Mouse (Mus musculus) midbrain, embryonic 16.5 days (tissue): Measurements from ENCODE around the gene Gcdh. TPM values are rescaled to one million over a fixed set of nuclear protein-coding genes. Genes with fewer than 3 reads are reported as not detected.

Experiments used
- ATAC-seq: fragments of 200-750 bp; cut with Nextera tagmentation; 2 replicates; pipeline ENCODE4 v1.8.0; 2017; ENCODE audit warnings: moderate TSS enrichment
- H3K27ac ChIP-seq: fragments of 300-500 bp; sonication (generic); 2 replicates; pipeline ENCODE4 v1.5.1; 2014; ENCODE audit warnings: mild to moderate bottlenecking, low read length, mixed read lengths
- H3K27me3 ChIP-seq: fragments of 300-500 bp; sonication (generic); 2 replicates; pipeline ENCODE4 v1.6.1; 2014; ENCODE audit warnings: low read depth, low read length, mixed read lengths; ENCODE audit not compliant: control insufficient read depth, insufficient read depth
- H3K36me3 ChIP-seq: fragments of 300-500 bp; sonication (generic); 2 replicates; pipeline ENCODE4 v1.6.1; 2014; ENCODE audit warnings: mild to moderate bottlenecking, low read length, moderate library complexity, mixed read lengths; ENCODE audit not compliant: control insufficient read depth, insufficient read depth
- H3K4me1 ChIP-seq: fragments of 300-500 bp; sonication (generic); 2 replicates; pipeline ENCODE4 v1.6.1; 2014; ENCODE audit warnings: mild to moderate bottlenecking, low read length, mixed read lengths; ENCODE audit not compliant: control insufficient read depth, insufficient read depth
- H3K4me2 ChIP-seq: fragments of 300-500 bp; sonication (generic); 2 replicates; pipeline ENCODE4 v1.6.1; 2014; ENCODE audit warnings: mild to moderate bottlenecking, low read length, mixed read lengths
- H3K4me3 ChIP-seq: fragments of 300-500 bp; sonication (generic); 2 replicates; pipeline ENCODE4 v1.5.1; 2014; ENCODE audit warnings: low read depth, mild to moderate bottlenecking, low read length, moderate library complexity, mixed read lengths
- H3K9ac ChIP-seq: fragments of 300-500 bp; sonication (generic); 2 replicates; pipeline ENCODE4 v1.6.1; 2014; ENCODE audit warnings: low read depth, low read length, mixed read lengths
- H3K9me3 ChIP-seq: fragments of 300-500 bp; sonication (generic); replicated peaks from 2 replicates; pipeline ENCODE4 v1.6.1; 2014; ENCODE audit warnings: mild to moderate bottlenecking, low read length, mixed read lengths; ENCODE audit not compliant: control insufficient read depth, poor library complexity, severe bottlenecking
- WGBS: fragments of 180-500 bp; shearing (Covaris S2); extraction: QIAGEN DNeasy Blood & Tissue Kit; methylation state at CpG from one replicate; pipeline ENCODE4 v1.1.7; 2014; 5-methylcytosine and 5-hydroxymethylcytosine counted together
- polyA plus RNA-seq: library from polyadenylated mRNA; unstranded; fragments of >200 nt; fragmentation: Nextera tagmentation; extraction: Ambion mirVana; gene quantifications from 2 replicates; pipeline ENCODE4 v1.2.1, GENCODE M21; 2015

Gene Gcdh
- polyA plus RNA-seq, 1 experiment from 2014 or later: 36.9 TPM

GRCm38 (mm10) chr8:84845355-84846093 lies 48.2 kb downstream of the Gcdh start:
- Histone ChIP-seq H3K9me3 (no peaks in the 10 kb centered on the region), H3K4me3 (peak overlapping the region; percentile 86), H3K27ac (peak overlapping the region; percentile 91), H3K9ac (peak overlapping the region; percentile 93), H3K27me3 (no peaks in the 10 kb centered on the region), H3K36me3 (peaks cover 25% of the 10 kb centered on the region), H3K4me2 (peak overlapping the region; percentile 86), H3K4me1 (peaks cover 25% of the 10 kb centered on the region)
- 13% methylated on average over 12 of the region's 12 CpGs for WGBS
- no peak for ATAC-seq

GRCm38 (mm10) chr8:84844397-84845070 lies 49.2 kb downstream of the Gcdh start:
- 93% methylated on average over 9 of the region's 9 CpGs for WGBS

GRCm38 (mm10) chr8:84841514-84841913 lies 52.2 kb downstream of the Gcdh start:
- WGBS: 79% methylated on average over 1 of the region's 1 CpGs
- peaks cover 31% of the 10 kb centered on the region for H3K4me1 ChIP-seq

More at GRCm38 (mm10) chr8:84844397-84845070, 49.2 kb downstream of the Gcdh start:
- Histone ChIP-seq H3K27me3 (no peaks in the 10 kb centered on the region), H3K9me3 (no peaks in the 10 kb centered on the region), H3K9ac (peak overlapping the region; percentile 93; the same call in 1 of the 2 replicates), H3K4me3 (peak overlapping the region; percentile 86; the same call in 1 of the 2 replicates), H3K4me2 (peak overlapping the region; percentile 86), H3K27ac (no peak overlapping the region), H3K4me1 (peaks cover 29% of the 10 kb centered on the region), H3K36me3 (peaks cover 25% of the 10 kb centered on the region)
- no peak for ATAC-seq

GRCm38 (mm10) chr8:84840248-84840999 lies 53.3 kb downstream of the Gcdh start, which contains the start of gene Rad23a:
Gene Rad23a (minus strand): TSS chr8:84840665.
- WGBS: 0% methylated on average over 44 of the region's 55 CpGs
- Histone ChIP-seq H3K4me2 (peak within 1 kb of the TSS; percentile 74), H3K4me1 (peaks cover 31% of the 10 kb centered on the region), H3K4me3 (peak within 1 kb of the TSS; percentile 73), H3K36me3 (peaks cover 47% of the 10 kb centered on the region), H3K27ac (peak within 1 kb of the TSS; percentile 86), H3K9me3 (no peaks in the 10 kb centered on the region), H3K9ac (peak within 1 kb of the TSS; percentile 90), H3K27me3 (no peaks in the 10 kb centered on the region)
- peak; percentile 96 for ATAC-seq

More at GRCm38 (mm10) chr8:84841514-84841913, 52.2 kb downstream of the Gcdh start:
- ATAC-seq: no peak
- Histone ChIP-seq H3K4me3 (no peak overlapping the region), H3K36me3 (peaks cover 39% of the 10 kb centered on the region), H3K4me2 (no peak overlapping the region), H3K27ac (no peak overlapping the region), H3K27me3 (no peaks in the 10 kb centered on the region), H3K9me3 (no peaks in the 10 kb centered on the region), H3K9ac (no peak overlapping the region)

GRCm38 (mm10) chr8:84839875-84840247 lies 53.9 kb downstream of the Gcdh start:
- Histone ChIP-seq H3K4me1 (peaks cover 26% of the 10 kb centered on the region), H3K27ac (peak overlapping the region; percentile 86), H3K9ac (peak overlapping the region; percentile 90), H3K4me2 (peak overlapping the region; percentile 74), H3K4me3 (peak overlapping the region; percentile 73), H3K27me3 (no peaks in the 10 kb centered on the region), H3K9me3 (no peaks in the 10 kb centered on the region), H3K36me3 (peaks cover 47% of the 10 kb centered on the region)
- no peak for ATAC-seq
- 2% methylated on average over 7 of the region's 7 CpGs for WGBS

- Histone ChIP-seq H3K27ac (no peak overlapping the region), H3K27me3 (no peaks in the 10 kb centered on the region), H3K4me1 (peaks cover 21% of the 10 kb centered on the region), H3K9me3 (no peaks in the 10 kb centered on the region), H3K36me3 (peaks cover 49% of the 10 kb centered on the region), H3K4me2 (peak overlapping the region; percentile 74), H3K9ac (peak overlapping the region; percentile 90; the same call in 1 of the 2 replicates), H3K4me3 (peak overlapping the region; percentile 73)
- WGBS: 92% methylated on average over 2 of the region's 2 CpGs
- ATAC-seq: no peak
These were observed 54.3 kb downstream of the Gcdh start for GRCm38 (mm10) chr8:84839411-84839810.

GRCm38 (mm10) chr8:84838513-84838912 lies 55.2 kb downstream of the Gcdh start:
- Histone ChIP-seq H3K36me3 (peaks cover 48% of the 10 kb centered on the region), H3K27ac (no peak overlapping the region), H3K9me3 (no peaks in the 10 kb centered on the region), H3K9ac (no peak overlapping the region), H3K4me2 (no peak overlapping the region), H3K27me3 (no peaks in the 10 kb centered on the region), H3K4me3 (no peak overlapping the region), H3K4me1 (peaks cover 17% of the 10 kb centered on the region)
- WGBS: 86% methylated on average over 5 of the region's 5 CpGs
- ATAC-seq: no peak

- WGBS: 85% methylated on average over 15 of the region's 15 CpGs
- Histone ChIP-seq H3K4me1 (peaks cover 17% of the 10 kb centered on the region), H3K4me3 (no peak overlapping the region), H3K9me3 (no peaks in the 10 kb centered on the region), H3K27ac (no peak overlapping the region), H3K9ac (no peak overlapping the region), H3K36me3 (peaks cover 43% of the 10 kb centered on the region), H3K27me3 (no peaks in the 10 kb centered on the region), H3K4me2 (no peak overlapping the region)
- no peak for ATAC-seq
These were observed 55.7 kb downstream of the Gcdh start for GRCm38 (mm10) chr8:84837912-84838470.
